Mouse (Mus musculus): ENCODE measurements around the gene Tnrc18.

Gene Tnrc18

GRCm38 (mm10) chr5:142723520-142724133 lies 93.8 kb downstream of the Tnrc18 start:
- DNase-seq (ENCODE audit: low read depth, low spot score), result peak; percentile 69

- no peak for DNase-seq (ENCODE audit: low read depth, low spot score)
These were observed 97.6 kb downstream of the Tnrc18 start for GRCm38 (mm10) chr5:142719897-142720296.

GRCm38 (mm10) chr5:142718486-142718885 lies 99.0 kb downstream of the Tnrc18 start:
- DNase-seq (ENCODE audit: low read depth, low spot score), result no peak

DNA sequence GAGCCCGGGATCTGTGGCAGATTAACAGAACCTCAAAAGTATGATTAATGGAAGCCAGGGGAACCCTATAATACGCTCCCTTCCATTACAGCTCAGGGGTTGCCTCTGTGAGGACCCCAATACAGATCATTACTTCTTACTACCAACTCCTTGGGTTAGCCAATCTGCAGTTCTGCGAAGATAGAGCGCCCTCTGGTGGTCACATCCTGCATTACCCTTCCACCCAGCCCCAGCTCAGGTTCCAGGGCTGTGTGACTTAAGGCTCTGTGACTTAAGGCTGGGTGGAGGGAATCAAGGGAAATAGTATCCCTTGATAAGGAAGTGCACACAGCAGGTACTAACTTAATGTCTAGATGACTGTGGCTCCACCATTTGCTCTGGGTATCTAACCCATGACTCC lies 99.4 kb downstream of the Tnrc18 start:
- DNase-seq (ENCODE audit: low read depth, low spot score), result peak; percentile 57

DNA sequence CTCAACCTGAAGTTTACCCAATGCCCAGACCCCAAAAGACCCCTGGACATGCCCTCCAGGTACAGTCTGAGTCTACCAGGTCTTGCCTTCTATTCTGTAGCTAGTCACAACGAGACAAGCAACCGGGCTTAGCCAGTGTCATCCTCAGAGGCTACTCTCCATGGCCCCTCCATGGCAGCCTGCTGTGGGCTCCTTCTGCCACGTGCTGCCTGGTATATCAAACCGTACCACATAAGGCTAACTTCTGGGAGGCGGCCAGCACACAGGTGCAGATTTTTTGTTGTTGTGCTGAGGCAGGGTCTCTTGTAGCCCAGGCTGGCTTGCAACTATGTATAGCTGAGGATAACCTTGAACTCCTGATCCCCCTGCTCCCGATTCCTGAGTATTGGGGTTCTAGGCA lies 101.4 kb downstream of the Tnrc18 start:
- DNase-seq (ENCODE audit: low read depth, low spot score), result no peak

DNA sequence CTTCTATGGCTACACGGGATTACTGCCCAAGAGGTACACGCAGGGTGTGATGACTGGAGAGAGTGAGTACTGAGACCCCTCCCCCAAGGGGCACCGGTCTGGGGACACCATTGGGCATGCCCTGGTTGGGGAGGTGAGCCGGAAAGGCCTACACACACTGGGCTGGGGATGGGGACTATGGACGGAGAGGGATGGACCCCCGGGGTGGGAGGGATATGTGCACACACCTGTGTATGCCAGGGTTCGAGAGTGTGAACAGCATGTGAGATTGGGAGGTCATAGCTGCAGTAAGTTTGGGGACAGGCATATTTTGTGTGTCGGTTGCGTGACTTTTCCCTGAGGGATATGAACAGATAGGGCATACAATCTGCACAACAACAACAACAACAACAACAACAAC lies 102.4 kb downstream of the Tnrc18 start:
- DNase-seq (ENCODE audit: low read depth, low spot score), result no peak

GRCm38 (mm10) chr5:142713966-142714365 lies 103.5 kb downstream of the Tnrc18 start:
- DNase-seq (ENCODE audit: low read depth, low spot score), result no peak

DNA sequence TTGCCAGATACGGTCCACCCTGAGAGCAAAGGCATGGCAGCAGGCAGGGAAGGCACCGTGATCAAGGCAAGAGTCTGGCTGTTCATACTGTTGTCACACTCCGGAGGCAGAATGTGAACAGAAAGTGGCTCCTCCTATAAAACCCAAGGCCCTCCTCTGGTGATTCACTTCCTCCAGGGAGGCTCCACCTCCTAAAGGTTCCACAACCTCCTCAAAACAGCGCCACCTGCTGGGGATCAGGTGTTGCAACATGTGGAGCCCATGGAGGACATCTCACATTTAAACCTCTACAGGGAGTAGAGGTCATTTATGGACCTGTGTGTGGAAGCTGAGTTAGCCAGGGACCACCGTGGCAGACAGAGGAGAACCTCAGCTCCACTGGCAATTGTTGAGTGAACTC lies 105.1 kb downstream of the Tnrc18 start:
- no peak for DNase-seq (ENCODE audit: low read depth, low spot score)

DNA sequence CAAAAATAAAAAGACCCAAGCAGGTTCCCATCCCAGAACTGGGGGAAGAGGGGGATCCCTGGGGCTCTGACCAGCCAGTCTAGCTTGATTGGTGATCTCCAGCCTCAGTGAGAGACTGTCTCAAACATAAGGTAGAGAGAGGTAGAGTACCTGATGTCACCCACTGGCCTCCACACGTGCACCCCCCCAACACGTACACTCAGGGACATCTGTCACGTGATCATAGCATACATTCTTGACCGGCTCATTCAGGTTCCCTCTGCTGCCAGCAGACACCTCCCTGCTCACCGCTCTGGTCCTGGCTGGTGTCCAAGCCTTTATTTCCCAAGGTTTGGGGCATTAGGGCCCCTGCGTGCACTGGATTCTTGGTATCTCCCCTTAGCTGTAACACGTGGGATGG lies 108.0 kb downstream of the Tnrc18 start:
- no peak for DNase-seq (ENCODE audit: low read depth, low spot score)

- DNase-seq (ENCODE audit: low read depth, low spot score), result no peak
These were observed 109.8 kb downstream of the Tnrc18 start for GRCm38 (mm10) chr5:142707709-142708108.

GRCm38 (mm10) chr5:142703569-142703968 lies 113.9 kb downstream of the Tnrc18 start:
- DNase-seq (ENCODE audit: low read depth, low spot score), result no peak

GRCm38 (mm10) chr5:142702511-142703138 lies 114.8 kb downstream of the Tnrc18 start:
- no peak for DNase-seq (ENCODE audit: low read depth, low spot score)

DNA sequence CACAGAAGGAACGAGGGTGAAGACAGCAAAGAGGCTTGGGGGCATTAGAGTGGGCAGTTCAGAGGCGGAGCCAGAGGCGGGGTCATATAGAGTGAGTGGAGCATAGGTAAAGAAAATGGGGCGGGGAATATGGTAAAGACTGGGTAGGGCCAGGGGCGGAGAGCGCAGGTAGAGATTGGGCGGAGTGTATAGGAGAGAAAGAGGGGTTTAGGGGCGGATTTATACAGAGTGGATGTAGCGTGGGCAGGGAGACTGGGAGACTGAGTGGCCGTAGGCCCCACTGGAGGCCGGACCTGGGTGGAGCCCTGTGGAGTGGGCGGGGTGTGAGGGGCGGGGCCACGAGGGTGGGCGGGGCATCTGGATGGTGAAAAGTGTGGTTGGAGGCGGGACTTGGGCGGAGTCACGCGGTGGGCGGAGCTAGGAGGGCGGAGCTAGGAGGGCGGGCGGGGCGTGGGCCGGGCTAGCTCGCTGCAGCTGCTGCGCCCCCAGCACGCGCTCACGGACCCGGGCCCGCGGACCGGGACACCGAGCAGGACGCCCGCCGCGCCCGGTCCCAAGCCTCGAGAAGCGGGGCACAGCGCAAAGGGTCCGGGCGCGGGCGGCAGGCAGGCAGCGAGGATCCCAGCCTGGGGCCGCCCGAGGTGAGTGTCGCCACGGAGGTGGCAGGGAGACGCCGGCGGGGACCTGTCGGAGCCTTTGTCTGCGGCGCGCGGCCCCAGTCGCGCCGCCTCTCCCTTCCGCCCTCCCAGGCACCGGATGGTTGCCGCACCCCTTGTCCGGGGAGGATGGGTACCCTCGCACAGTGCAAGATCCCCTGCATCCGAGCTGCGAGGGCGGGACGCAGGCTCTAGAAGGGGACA lies 115.6 kb downstream of the Tnrc18 start:
- peak; percentile 59 for DNase-seq (ENCODE audit: low read depth, low spot score)

DNA sequence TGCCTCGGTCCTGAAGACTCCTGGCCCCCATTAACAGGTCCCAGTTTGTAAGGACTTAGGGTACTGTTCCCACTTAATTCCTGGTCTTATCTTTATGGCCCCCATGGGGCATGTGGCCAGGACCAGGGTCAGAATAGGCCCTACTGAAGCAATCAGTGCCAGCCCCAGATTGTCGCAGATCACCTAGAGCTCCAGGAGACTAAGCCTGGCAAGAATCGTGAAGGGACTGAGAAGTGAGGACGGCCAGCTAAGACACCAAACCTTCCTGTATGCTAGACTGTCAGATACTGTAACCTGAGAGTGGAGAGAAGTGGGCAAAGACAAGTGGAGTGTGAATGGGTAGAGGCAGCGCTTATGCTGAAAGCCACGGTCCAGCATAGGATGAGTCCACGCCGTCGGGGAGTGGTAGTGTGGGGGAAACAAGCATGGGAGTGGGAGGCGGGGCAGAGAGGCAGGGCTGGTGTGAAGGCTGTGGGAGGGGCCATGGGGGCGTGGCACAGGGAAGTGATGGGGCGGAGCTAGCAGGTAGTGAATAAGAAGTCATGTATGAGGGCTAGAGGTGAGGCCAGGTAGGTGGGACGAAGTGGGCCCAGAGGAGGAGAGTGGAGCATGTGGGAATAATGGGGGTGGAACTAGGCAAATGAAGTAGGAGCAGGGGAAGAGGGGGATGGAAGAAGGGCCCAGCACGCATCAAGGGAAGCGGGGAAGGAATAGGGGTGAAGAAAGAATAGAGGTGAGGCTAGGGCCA lies 116.4 kb downstream of the Tnrc18 start:
- DNase-seq (ENCODE audit: low read depth, low spot score), result no peak

DNA sequence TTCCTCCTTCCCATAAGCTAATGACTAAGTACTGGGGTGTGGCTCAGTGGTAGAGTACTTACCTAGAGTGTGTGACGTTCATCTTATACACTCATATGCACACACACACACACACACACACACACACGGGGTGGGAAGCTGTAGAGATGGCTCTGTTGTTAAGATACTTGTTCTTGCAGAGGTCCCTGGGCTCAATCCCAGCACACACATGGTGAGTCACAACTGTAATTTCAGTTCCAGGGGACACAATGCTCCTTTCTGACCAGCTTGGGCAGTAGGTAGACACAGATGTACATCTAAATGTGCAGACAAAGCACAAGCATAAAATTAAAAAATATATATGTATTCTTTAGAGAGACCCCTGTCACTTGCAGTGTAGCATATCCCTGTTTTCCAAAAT lies 119.7 kb downstream of the Tnrc18 start:
- no peak for DNase-seq (ENCODE audit: low read depth, low spot score)

- DNase-seq (ENCODE audit: low read depth, low spot score), result no peak
These were observed 120.6 kb downstream of the Tnrc18 start for GRCm38 (mm10) chr5:142696865-142697264.

- no peak for DNase-seq (ENCODE audit: low read depth, low spot score)
These were observed 121.2 kb downstream of the Tnrc18 start for GRCm38 (mm10) chr5:142696258-142696657.

GRCm38 (mm10) chr5:142694627-142695340 lies 122.7 kb downstream of the Tnrc18 start:
- DNase-seq (ENCODE audit: low read depth, low spot score), result peak; percentile 59

DNA sequence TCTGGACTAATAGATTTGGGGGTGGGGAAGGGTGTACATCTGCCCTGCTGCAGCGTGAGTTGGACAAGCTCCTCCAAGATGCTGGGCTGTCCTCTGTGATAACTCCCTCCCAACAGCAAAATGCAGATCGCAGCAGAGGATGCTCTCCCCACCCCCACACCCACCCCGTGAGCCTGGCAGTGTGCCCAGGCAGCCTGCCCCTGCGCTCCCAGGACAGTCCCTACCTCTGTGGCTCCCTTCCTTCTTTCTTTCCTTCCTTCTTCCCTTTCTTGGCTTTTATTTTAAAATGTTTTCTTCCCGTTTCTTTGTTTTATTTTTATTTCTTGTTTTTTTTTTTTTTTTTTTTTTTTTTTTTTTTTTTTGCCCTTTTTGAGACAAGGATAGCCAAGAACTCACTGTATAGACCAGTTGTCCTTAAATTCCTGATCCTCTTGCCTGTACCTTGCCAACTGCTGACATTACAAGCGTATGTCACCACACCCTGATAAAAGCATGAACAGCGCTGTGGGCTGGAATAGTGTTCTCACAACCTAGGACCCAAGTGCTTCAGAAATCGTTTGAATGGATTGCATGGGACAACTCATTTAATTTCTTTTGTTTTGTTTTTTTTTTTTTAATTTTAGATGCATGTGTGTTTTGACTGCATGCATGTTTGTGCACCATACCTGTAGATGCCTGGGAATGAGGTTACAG lies 123.6 kb downstream of the Tnrc18 start:
- DNase-seq (ENCODE audit: low read depth, low spot score), result no peak

GRCm38 (mm10) chr5:142692971-142693737 lies 124.3 kb downstream of the Tnrc18 start:
- DNase-seq (ENCODE audit: low read depth, low spot score), result no peak

Data from embryo, embryonic 11.5 days (tissue).